Mouse (Mus musculus): ENCODE measurements at regions not wholly inside any gene's neighbourhood (a gene's known extent, or its start where the extent isn't known, plus 50 kb on each side); places are given as distances from the start of the nearest gene placed in this dataset.

GRCm38 (mm10) chr6:4421466-4421865 lies 83.1 kb upstream of the Col1a2 start:
- TF ChIP-seq CTCF (IDR thresholded peaks at IDR 0.05; ENCODE audit: borderline replicate concordance, insufficient read depth, low read length) (no peak), POLR2A (IDR thresholded peaks at IDR 0.05; ENCODE audit: low read depth, low read length) (no peak)
